Mouse (Mus musculus): ENCODE data around the gene Gm42715. TPM values are rescaled to one million over a fixed set of nuclear protein-coding genes. Genes with fewer than 3 reads are reported as not detected.
"Not testable (repeated sequence)": the region's sequence is repeated elsewhere in the genome, so short reads cannot be mapped to it uniquely, and the experiment has no call there.

The Gm42715 gene
- total and polyA plus RNA-seq, 3 experiments: 4.5 to 72.9 (median 23.1) TPM

DNA sequence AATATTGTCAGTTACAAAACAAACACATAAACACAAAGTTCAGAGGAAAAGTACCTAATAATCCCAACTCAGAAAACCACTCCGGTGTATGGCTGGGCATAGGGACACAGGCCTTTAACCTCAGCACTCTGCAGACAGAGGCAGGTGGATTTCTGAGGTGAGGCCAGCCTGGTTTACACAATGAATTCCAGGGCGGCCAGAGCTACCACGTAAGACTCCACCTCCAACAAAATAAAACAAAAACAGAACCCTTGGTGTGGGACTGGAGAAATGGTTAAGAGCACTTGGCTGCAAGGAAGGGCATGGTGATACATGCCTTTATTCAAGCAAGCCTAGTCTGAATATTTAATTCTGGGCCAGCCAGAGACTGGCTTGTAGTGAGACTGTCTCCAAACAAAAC lies 27.5 kb upstream of the Gm42715 start:
- Histone ChIP-seq H3K4me3 (ENCODE audit: low read depth, low read length) (no peak overlapping the region), H3K4me1 (ENCODE audit: insufficient read depth, low read depth, low read length) (peaks cover 24% of the 10 kb centered on the region), H3K27me3 (ENCODE audit: insufficient read depth, low read length) (no peaks in the 10 kb centered on the region), H3K9me3 (replicated peaks) (no peaks in the 10 kb centered on the region), H3K36me3 (replicated peaks) (peaks cover 82% of the 10 kb centered on the region)
- TF ChIP-seq GATA1 (IDR thresholded peaks at IDR 0.05; ENCODE audit: borderline replicate concordance, low read length) (no peak), CTCF (IDR thresholded peaks at IDR 0.05; ENCODE audit: low read depth, low read length) (no peak), POLR2AphosphoS5 (IDR thresholded peaks at IDR 0.05; ENCODE audit: insufficient replicate concordance, low read depth, low read length) (no peak), TAL1 (conservative IDR thresholded peaks at IDR 0.05; ENCODE audit: low read depth, low read length) (no peak), GATA2 (IDR thresholded peaks at IDR 0.05; ENCODE audit: borderline replicate concordance, low read depth, low read length) (no peak)
- DNase-seq (ENCODE audit: low spot score) (no peak), ATAC-seq (ENCODE audit: extremely low read depth, insufficient number of reproducible peaks, low FRiP score, poor library complexity, severe bottlenecking) (no peak)

DNA sequence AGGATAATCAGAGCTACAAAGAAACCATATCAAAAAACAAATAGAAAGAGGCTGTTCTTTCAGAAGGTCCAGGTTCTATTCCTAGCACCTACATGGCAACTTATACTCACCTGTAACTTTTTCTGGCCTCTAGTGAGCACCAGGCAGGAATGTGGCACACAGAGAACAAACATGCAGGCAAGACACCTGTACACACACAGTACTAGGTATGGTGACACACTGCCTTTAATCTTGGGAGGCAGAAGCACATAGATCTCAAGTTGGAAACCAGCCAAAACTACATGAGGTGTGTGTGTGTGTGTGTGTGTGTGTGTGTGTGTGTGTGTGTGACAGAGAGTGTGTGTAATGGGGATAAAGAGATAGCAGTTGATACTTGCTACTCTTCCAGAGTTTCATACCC lies 24.7 kb upstream of the Gm42715 start:
- TF ChIP-seq POLR2AphosphoS5 (IDR thresholded peaks at IDR 0.05; ENCODE audit: insufficient replicate concordance, low read depth, low read length) (no peak), GATA1 (IDR thresholded peaks at IDR 0.05; ENCODE audit: borderline replicate concordance, low read length) (no peak), TAL1 (conservative IDR thresholded peaks at IDR 0.05; ENCODE audit: low read depth, low read length) (no peak), GATA2 (IDR thresholded peaks at IDR 0.05; ENCODE audit: borderline replicate concordance, low read depth, low read length) (no peak), CTCF (IDR thresholded peaks at IDR 0.05; ENCODE audit: low read depth, low read length) (no peak)
- ATAC-seq (ENCODE audit: extremely low read depth, insufficient number of reproducible peaks, low FRiP score, poor library complexity, severe bottlenecking): no peak

DNA sequence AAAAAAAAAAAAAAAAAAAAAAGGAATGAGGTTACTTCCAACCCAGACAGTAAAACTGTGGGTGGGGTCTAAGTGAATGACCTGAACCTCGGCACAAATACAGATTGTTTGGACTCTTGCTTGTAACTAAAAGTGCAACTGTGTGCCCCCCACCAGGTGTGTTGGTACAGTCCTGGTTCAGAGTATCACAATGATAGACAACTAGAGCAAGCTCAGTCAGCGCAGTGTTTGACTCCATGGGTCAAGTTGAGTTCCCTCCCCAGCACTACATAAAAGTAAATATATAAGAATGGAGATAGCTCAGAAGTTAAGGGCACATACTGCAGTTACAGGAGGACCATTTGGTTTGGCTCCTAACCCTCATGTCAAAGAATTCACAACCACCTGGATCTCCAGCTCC lies 22.0 kb upstream of the Gm42715 start:
- Histone ChIP-seq H3K4me3 (ENCODE audit: low read depth, low read length) (no peak overlapping the region), H3K9me3 (replicated peaks) (no peaks in the 10 kb centered on the region), H3K36me3 (replicated peaks) (peaks cover 42% of the 10 kb centered on the region), H3K4me1 (ENCODE audit: insufficient read depth, low read depth, low read length) (peaks cover 6% of the 10 kb centered on the region), H3K27me3 (ENCODE audit: insufficient read depth, low read length) (no peaks in the 10 kb centered on the region)
- ATAC-seq (ENCODE audit: extremely low read depth, insufficient number of reproducible peaks, low FRiP score, poor library complexity, severe bottlenecking) (no peak), DNase-seq (ENCODE audit: low spot score) (no peak)
- TF ChIP-seq CTCF (IDR thresholded peaks at IDR 0.05; ENCODE audit: low read depth, low read length): no peak
- no peak for TF ChIP-seq GATA2 (IDR thresholded peaks at IDR 0.05; ENCODE audit: borderline replicate concordance, low read depth, low read length)
- TF ChIP-seq GATA1 (IDR thresholded peaks at IDR 0.05; ENCODE audit: borderline replicate concordance, low read length): no peak
- TF ChIP-seq POLR2AphosphoS5 (IDR thresholded peaks at IDR 0.05; ENCODE audit: insufficient replicate concordance, low read depth, low read length): no peak
- no peak for TF ChIP-seq TAL1 (conservative IDR thresholded peaks at IDR 0.05; ENCODE audit: low read depth, low read length)

More for the DNA sequence above, 24.7 kb upstream of the Gm42715 start:
- DNase-seq (ENCODE audit: low spot score): no peak
- H3K4me1 ChIP-seq (ENCODE audit: insufficient read depth, low read depth, low read length): peaks cover 17% of the 10 kb centered on the region
- no peak overlapping the region for H3K4me3 ChIP-seq (ENCODE audit: low read depth, low read length)
- H3K27me3 ChIP-seq (ENCODE audit: insufficient read depth, low read length): no peaks in the 10 kb centered on the region
- no peaks in the 10 kb centered on the region for H3K9me3 ChIP-seq (replicated peaks)
- peaks cover 63% of the 10 kb centered on the region for H3K36me3 ChIP-seq (replicated peaks)

DNA sequence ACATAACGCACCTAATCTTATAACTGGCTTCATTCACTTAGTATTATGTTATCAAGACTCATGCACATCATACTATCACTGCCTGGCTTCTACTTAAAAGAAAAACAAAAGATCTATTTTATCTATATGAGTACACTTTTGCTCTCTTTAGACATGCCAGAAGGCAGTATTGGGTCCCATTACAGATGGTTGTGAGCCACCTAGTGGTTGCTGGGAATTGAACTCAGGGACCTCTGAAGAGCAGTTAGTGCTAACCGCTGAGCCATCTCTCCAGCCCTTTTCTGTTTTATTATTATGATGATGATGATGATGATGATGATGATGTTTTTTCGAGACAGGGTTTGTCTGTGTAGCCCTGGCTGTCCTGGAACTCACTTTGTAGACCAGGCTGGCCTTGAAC lies 21.0 kb upstream of the Gm42715 start:
- no peaks in the 10 kb centered on the region for H3K9me3 ChIP-seq (replicated peaks)
- no peaks in the 10 kb centered on the region for H3K27me3 ChIP-seq (ENCODE audit: insufficient read depth, low read length)
- TF ChIP-seq TAL1 (conservative IDR thresholded peaks at IDR 0.05; ENCODE audit: low read depth, low read length) (no peak), CTCF (IDR thresholded peaks at IDR 0.05; ENCODE audit: low read depth, low read length) (no peak), POLR2AphosphoS5 (IDR thresholded peaks at IDR 0.05; ENCODE audit: insufficient replicate concordance, low read depth, low read length) (no peak), GATA2 (IDR thresholded peaks at IDR 0.05; ENCODE audit: borderline replicate concordance, low read depth, low read length) (no peak), GATA1 (IDR thresholded peaks at IDR 0.05; ENCODE audit: borderline replicate concordance, low read length) (no peak)
- no peak overlapping the region for H3K4me3 ChIP-seq (ENCODE audit: low read depth, low read length)
- no peak for DNase-seq (ENCODE audit: low spot score)
- H3K36me3 ChIP-seq (replicated peaks): peaks cover 37% of the 10 kb centered on the region
- H3K4me1 ChIP-seq (ENCODE audit: insufficient read depth, low read depth, low read length): peaks cover 6% of the 10 kb centered on the region
- no peak for ATAC-seq (ENCODE audit: extremely low read depth, insufficient number of reproducible peaks, low FRiP score, poor library complexity, severe bottlenecking)

DNA sequence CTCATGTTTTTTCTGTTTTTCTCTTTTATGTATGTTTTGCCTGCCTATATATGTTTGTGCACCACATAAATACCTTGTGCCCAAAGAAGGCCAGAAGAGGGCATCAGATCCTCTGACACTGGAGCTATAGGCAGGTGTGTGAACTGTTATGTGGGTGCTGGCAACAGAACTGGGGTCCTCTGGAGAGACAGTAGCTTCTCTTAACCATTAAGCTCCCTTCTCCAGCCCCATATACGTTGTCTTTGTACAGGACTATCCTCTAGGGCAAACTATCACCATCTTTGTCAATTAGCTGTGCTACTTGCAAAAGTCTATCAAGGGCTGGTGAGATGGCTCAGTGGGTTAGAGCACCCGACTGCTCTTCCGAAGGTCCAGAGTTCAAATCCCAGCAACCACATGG lies 11.1 kb upstream of the Gm42715 start:
- no peaks in the 10 kb centered on the region for H3K9me3 ChIP-seq (replicated peaks)
- no peak for ATAC-seq (ENCODE audit: extremely low read depth, insufficient number of reproducible peaks, low FRiP score, poor library complexity, severe bottlenecking)
- H3K36me3 ChIP-seq (replicated peaks): peaks cover 3% of the 10 kb centered on the region
- no peak overlapping the region for H3K4me3 ChIP-seq (ENCODE audit: low read depth, low read length)
- peaks cover 16% of the 10 kb centered on the region; the same call in 1 of the 2 replicates for H3K4me1 ChIP-seq (ENCODE audit: insufficient read depth, low read depth, low read length)
- DNase-seq (ENCODE audit: low spot score): no peak
- TF ChIP-seq POLR2AphosphoS5 (IDR thresholded peaks at IDR 0.05; ENCODE audit: insufficient replicate concordance, low read depth, low read length): no peak
- no peak for TF ChIP-seq TAL1 (conservative IDR thresholded peaks at IDR 0.05; ENCODE audit: low read depth, low read length)
- no peak for TF ChIP-seq GATA2 (IDR thresholded peaks at IDR 0.05; ENCODE audit: borderline replicate concordance, low read depth, low read length)
- no peak for TF ChIP-seq GATA1 (IDR thresholded peaks at IDR 0.05; ENCODE audit: borderline replicate concordance, low read length)
- TF ChIP-seq CTCF (IDR thresholded peaks at IDR 0.05; ENCODE audit: low read depth, low read length): no peak
- H3K27me3 ChIP-seq (ENCODE audit: insufficient read depth, low read length): no peaks in the 10 kb centered on the region

DNA sequence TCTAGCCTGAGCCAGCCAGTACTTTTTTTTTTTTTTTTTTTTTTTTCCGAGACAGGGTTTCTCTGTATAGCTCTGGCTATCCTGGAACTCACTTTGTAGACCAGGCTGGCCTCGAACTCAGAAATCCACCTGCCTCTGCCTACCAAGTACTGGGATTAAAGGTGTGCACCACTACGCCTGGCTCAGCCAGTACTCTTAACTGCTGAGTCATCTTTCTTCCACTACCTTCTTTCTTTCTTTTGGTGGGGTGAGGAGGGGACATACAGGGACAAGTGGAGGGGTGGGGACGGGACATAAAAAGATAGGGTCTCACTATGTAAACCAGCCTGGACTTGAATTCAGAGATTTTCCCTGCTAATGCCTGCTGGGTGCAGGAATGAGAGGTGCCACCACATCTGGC lies 9.6 kb upstream of the Gm42715 start:
- H3K9me3 ChIP-seq (replicated peaks); H3K27me3 ChIP-seq (ENCODE audit: insufficient read depth, low read length); H3K36me3 ChIP-seq (replicated peaks); H3K4me3 ChIP-seq (ENCODE audit: low read depth, low read length); ATAC-seq (ENCODE audit: extremely low read depth, insufficient number of reproducible peaks, low FRiP score, poor library complexity, severe bottlenecking); DNase-seq (ENCODE audit: low spot score): not testable (repeated sequence)
- peaks cover 31% of the 10 kb centered on the region for H3K4me1 ChIP-seq (ENCODE audit: insufficient read depth, low read depth, low read length)

DNA sequence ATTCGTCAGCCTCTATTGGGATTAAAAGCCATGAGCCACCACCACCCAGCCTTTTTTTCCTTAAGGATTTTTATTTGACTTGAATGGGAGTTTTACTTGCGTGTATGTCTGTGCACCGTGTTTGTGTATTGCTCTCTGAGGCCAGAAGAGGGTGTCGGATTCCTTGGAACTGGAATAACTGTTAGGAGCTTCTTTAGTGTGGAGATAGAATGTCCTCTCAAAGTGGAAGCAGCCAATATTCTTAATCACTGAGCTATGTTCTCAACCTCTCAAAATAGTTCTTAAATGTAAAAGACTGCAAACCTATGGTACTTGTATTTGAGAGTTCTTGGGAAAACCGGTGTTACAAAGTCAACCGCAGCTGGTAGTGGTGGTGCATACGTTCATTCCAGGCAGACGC lies 8.1 kb upstream of the Gm42715 start:
- ATAC-seq (ENCODE audit: extremely low read depth, insufficient number of reproducible peaks, low FRiP score, poor library complexity, severe bottlenecking) (no peak), DNase-seq (ENCODE audit: low spot score) (no peak)
- Histone ChIP-seq H3K9me3 (replicated peaks) (no peaks in the 10 kb centered on the region), H3K27me3 (ENCODE audit: insufficient read depth, low read length) (no peaks in the 10 kb centered on the region), H3K4me1 (ENCODE audit: insufficient read depth, low read depth, low read length) (peaks cover 40% of the 10 kb centered on the region), H3K36me3 (replicated peaks) (peaks cover 22% of the 10 kb centered on the region), H3K4me3 (ENCODE audit: low read depth, low read length) (peak overlapping the region; percentile 87)
- TF ChIP-seq GATA2 (IDR thresholded peaks at IDR 0.05; ENCODE audit: borderline replicate concordance, low read depth, low read length) (no peak), GATA1 (IDR thresholded peaks at IDR 0.05; ENCODE audit: borderline replicate concordance, low read length) (no peak), POLR2AphosphoS5 (IDR thresholded peaks at IDR 0.05; ENCODE audit: insufficient replicate concordance, low read depth, low read length) (no peak), CTCF (IDR thresholded peaks at IDR 0.05; ENCODE audit: low read depth, low read length) (no peak), TAL1 (conservative IDR thresholded peaks at IDR 0.05; ENCODE audit: low read depth, low read length) (no peak)
